Mouse (Mus musculus) forebrain, embryonic 11.5 days (tissue): ENCODE results near the gene Lonrf2. TPM values are rescaled to one million over a fixed set of nuclear protein-coding genes. Genes with fewer than 3 reads are reported as not detected.

Experiments
- ATAC-seq: fragments of 200-750 bp; cut with Nextera tagmentation; replicated peaks from 2 replicates; pipeline ENCODE4 v1.8.0; 2017; ENCODE audit warnings: moderate TSS enrichment; ENCODE audit not compliant: low FRiP score
- DNase-seq: peaks from one replicate; pipeline ENCODE4 v3.0.0-alpha.2; 2017; ENCODE audit warnings: low spot score
- H3K27ac ChIP-seq: fragments of 300-500 bp; sonication (generic); 2 replicates; pipeline ENCODE4 v1.5.1; 2014; ENCODE audit warnings: low read depth, low read length
- H3K27me3 ChIP-seq: fragments of 300-500 bp; sonication (generic); 2 replicates; pipeline ENCODE4 v1.6.1; 2014; ENCODE audit warnings: mild to moderate bottlenecking, low read length, mixed read lengths; ENCODE audit not compliant: control insufficient read depth, insufficient read depth
- H3K36me3 ChIP-seq: fragments of 300-500 bp; sonication (generic); 2 replicates; pipeline ENCODE4 v1.6.1; 2014; ENCODE audit warnings: mild to moderate bottlenecking, low read length, moderate library complexity, mixed read lengths; ENCODE audit not compliant: control insufficient read depth, insufficient read depth
- H3K4me1 ChIP-seq: fragments of 300-500 bp; sonication (generic); replicated peaks from 2 replicates; pipeline ENCODE4 v1.6.1; 2014; ENCODE audit warnings: low read length, mixed read lengths; ENCODE audit not compliant: control insufficient read depth, insufficient read depth
- H3K4me2 ChIP-seq: fragments of 300-500 bp; sonication (generic); 2 replicates; pipeline ENCODE4 v1.6.1; 2014; ENCODE audit warnings: low read depth, mild to moderate bottlenecking, low read length, moderate library complexity, mixed read lengths; ENCODE audit not compliant: severe bottlenecking
- H3K4me3 ChIP-seq: fragments of 300-500 bp; sonication (generic); 2 replicates; pipeline ENCODE4 v1.5.1; 2014; ENCODE audit warnings: low read depth, low read length
- H3K9ac ChIP-seq: fragments of 300-500 bp; sonication (generic); 2 replicates; pipeline ENCODE4 v1.6.1; 2014; ENCODE audit warnings: low read length
- H3K9me3 ChIP-seq: fragments of 300-500 bp; sonication (generic); 2 replicates; pipeline ENCODE4 v1.6.1; 2016; ENCODE audit warnings: low read length, mixed read lengths; ENCODE audit not compliant: control insufficient read depth
- WGBS: fragments of 180-500 bp; shearing (Covaris S2); extraction: QIAGEN DNeasy Blood & Tissue Kit; methylation state at CpG from one replicate; pipeline ENCODE4 v1.1.7; 2014; 5-methylcytosine and 5-hydroxymethylcytosine counted together
- polyA plus RNA-seq: library from polyadenylated mRNA; unstranded; fragments of >200 nt; fragmentation: Nextera tagmentation; extraction: Ambion mirVana; gene quantifications from 2 replicates; pipeline ENCODE4 v1.2.1, GENCODE M21; 2014

Gene Lonrf2
- polyA plus RNA-seq, 1 experiment from 2014 or later: 2.9 TPM

- no peak overlapping the region for H3K4me3 ChIP-seq
- no peak overlapping the region for H3K9ac ChIP-seq
- no peaks in the 10 kb centered on the region for H3K9me3 ChIP-seq
- no peak overlapping the region for H3K27ac ChIP-seq
- DNase-seq: no peak
- peaks cover 4% of the 10 kb centered on the region; the same call in 1 of the 2 replicates for H3K4me1 ChIP-seq
- 36% methylated on average over 2 of the region's 2 CpGs for WGBS
- ATAC-seq: peak; percentile 53
- H3K27me3 ChIP-seq: no peaks in the 10 kb centered on the region
- peak overlapping the region; percentile 24 for H3K4me2 ChIP-seq
- H3K36me3 ChIP-seq: no peaks in the 10 kb centered on the region
These were observed 12.2 kb upstream of the Lonrf2 start for GRCm38 (mm10) chr1:38848451-38849289.

DNA sequence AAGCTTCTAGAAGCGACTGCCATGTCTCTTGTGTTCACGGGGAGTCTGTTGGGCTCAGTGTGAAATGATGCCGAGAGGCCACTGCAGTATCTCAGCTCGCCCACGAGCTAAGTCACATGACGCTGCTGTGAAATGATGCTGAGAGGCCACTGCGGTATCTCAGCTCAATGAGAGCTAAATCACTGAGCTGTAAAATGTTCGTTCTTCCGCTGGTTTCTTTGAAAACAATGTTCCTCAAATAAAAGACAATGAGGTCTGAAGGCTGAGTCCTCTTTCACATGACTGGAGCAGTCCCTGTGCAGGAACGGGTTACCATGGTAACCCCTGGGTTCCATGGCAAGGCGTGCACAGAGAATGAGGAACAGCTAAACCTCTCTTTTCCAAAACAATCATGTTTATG is 11.5 kb upstream of the Lonrf2 start:
- peaks cover 5% of the 10 kb centered on the region; the same call in 1 of the 2 replicates for H3K4me1 ChIP-seq
- WGBS: 18% methylated on average over 11 of the region's 11 CpGs
- H3K27ac ChIP-seq: no peak overlapping the region; the same call in 1 of the 2 replicates
- peak; percentile 63 for DNase-seq
- no peaks in the 10 kb centered on the region for H3K9me3 ChIP-seq
- no peaks in the 10 kb centered on the region for H3K27me3 ChIP-seq
- ATAC-seq: peak; percentile 92
- H3K36me3 ChIP-seq: no peaks in the 10 kb centered on the region
- H3K4me3 ChIP-seq: peak overlapping the region; percentile 6; the same call in 1 of the 2 replicates
- H3K9ac ChIP-seq: no peak overlapping the region
- peak overlapping the region; percentile 24 for H3K4me2 ChIP-seq

- peak; percentile 42; the same call in 1 of the 2 replicates for ATAC-seq
These were observed 6.8 kb upstream of the Lonrf2 start for GRCm38 (mm10) chr1:38843275-38843674.

DNA sequence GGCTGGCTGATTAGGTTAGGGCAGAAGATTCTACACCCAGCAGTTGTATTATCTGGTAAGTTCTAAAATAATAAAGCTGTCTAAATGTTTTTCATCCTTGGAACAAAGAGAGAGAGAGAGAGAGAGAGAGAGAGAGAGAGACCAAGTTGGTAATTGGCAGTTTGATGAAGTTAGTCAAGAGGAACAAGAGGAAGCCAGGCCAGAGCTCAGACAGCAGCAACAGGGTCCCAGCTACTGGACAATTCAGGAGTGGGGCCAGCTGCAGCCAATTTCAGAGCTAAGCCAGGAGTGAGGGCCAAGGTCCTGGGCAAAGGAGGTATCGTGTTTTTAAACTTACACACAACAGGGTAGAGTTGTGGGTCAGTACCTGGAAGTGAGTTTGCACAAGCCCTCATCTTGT is 6.3 kb upstream of the Lonrf2 start:
- H3K9ac ChIP-seq: no peak overlapping the region
- 69% methylated on average over 1 of the region's 1 CpGs for WGBS
- no peaks in the 10 kb centered on the region for H3K36me3 ChIP-seq
- ATAC-seq (no peak), DNase-seq (no peak)
- no peak overlapping the region for H3K27ac ChIP-seq
- no peak overlapping the region for H3K4me3 ChIP-seq
- no peaks in the 10 kb centered on the region; the same call in 1 of the 2 replicates for H3K27me3 ChIP-seq
- H3K4me2 ChIP-seq: no peak overlapping the region
- H3K4me1 ChIP-seq: peaks cover 4% of the 10 kb centered on the region; the same call in 1 of the 2 replicates
- no peaks in the 10 kb centered on the region for H3K9me3 ChIP-seq

More at GRCm38 (mm10) chr1:38843275-38843674, 6.8 kb upstream of the Lonrf2 start:
- 38% methylated on average over 4 of the region's 4 CpGs for WGBS
- H3K9ac ChIP-seq: no peak overlapping the region
- H3K4me2 ChIP-seq: no peak overlapping the region
- H3K36me3 ChIP-seq: no peaks in the 10 kb centered on the region
- no peaks in the 10 kb centered on the region for H3K27me3 ChIP-seq
- no peak overlapping the region for H3K4me3 ChIP-seq
- H3K27ac ChIP-seq: no peak overlapping the region
- H3K9me3 ChIP-seq: no peaks in the 10 kb centered on the region
- DNase-seq: peak; percentile 53
- H3K4me1 ChIP-seq: peaks cover 4% of the 10 kb centered on the region; the same call in 1 of the 2 replicates

- H3K4me3 ChIP-seq: no peak overlapping the region
- ATAC-seq: no peak
- 54% methylated on average over 1 of the region's 1 CpGs for WGBS
- H3K36me3 ChIP-seq: no peaks in the 10 kb centered on the region
- no peak overlapping the region for H3K4me2 ChIP-seq
- no peaks in the 10 kb centered on the region for H3K9me3 ChIP-seq
- no peak overlapping the region for H3K27ac ChIP-seq
- peaks cover 2% of the 10 kb centered on the region; the same call in 1 of the 2 replicates for H3K4me1 ChIP-seq
- H3K9ac ChIP-seq: no peak overlapping the region
- DNase-seq: no peak
- H3K27me3 ChIP-seq: peaks cover 7% of the 10 kb centered on the region
These were observed 3.4 kb upstream of the Lonrf2 start for GRCm38 (mm10) chr1:38839944-38840343.

DNA sequence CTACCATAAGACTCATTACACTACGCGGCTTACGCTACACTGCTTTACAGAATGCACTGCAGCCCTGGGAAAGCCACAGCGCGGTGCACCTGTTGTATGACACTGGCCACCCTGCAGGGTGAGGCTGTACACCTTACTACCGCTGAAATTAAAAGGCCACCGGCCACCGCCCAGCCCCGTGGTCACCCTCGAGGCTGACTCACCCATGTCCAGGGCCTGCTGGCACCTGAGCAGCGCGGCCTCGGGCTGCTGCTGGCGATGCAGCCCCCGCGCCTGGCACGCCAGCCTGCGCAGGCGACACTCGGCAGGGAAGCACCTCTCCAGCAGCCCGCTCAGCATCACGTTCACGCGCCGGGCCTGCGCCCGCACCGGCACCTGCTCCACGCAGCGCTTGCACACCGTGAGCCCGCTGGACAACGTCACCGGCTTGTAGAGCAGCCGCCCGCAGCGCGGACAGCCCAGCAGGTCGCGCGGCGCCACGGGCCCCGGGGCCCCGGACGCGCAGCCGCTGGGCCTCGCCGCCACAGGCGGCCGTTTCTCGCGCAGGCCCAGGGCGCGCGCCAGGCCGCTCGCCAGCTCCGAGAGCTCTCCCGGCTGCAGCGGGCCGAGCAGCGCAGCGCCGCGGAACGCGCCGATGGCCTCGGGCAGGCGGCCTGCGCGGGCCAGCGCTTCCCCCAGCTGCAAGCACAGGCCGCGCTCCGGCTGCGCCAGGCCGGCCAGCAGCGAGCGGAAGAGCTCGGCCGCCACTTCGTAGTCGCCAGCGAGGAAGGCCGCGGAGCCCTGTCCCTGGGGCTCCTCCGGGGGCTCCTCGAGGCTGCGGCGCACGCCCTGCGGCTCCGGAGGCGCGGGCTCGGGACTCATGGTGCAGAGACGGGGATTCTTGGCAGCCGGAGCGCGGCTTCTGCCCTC is 689 bp downstream of the Lonrf2 start:
- Histone ChIP-seq H3K27me3 (peaks cover 7% of the 10 kb centered on the region), H3K36me3 (no peaks in the 10 kb centered on the region), H3K9me3 (no peaks in the 10 kb centered on the region), H3K4me3 (peak overlapping the region; percentile 70), H3K27ac (peak overlapping the region; percentile 25), H3K4me2 (peak overlapping the region; percentile 99), H3K9ac (peak overlapping the region; percentile 83), H3K4me1 (no peaks in the 10 kb centered on the region; the same call in 1 of the 2 replicates)
- WGBS: 2% methylated on average over 102 of the region's 103 CpGs
- peak; percentile 83 for ATAC-seq
- DNase-seq: peak; percentile 73

GRCm38 (mm10) chr1:38834899-38835298 is 1.6 kb downstream of the Lonrf2 start:
- H3K4me2 ChIP-seq: peak overlapping the region; percentile 99; the same call in 1 of the 2 replicates
- H3K27me3 ChIP-seq: peaks cover 7% of the 10 kb centered on the region
- H3K9ac ChIP-seq: no peak overlapping the region
- H3K36me3 ChIP-seq: no peaks in the 10 kb centered on the region
- no peak overlapping the region; the same call in 1 of the 2 replicates for H3K4me3 ChIP-seq
- H3K4me1 ChIP-seq: no peaks in the 10 kb centered on the region; the same call in 1 of the 2 replicates
- 31% methylated on average over 3 of the region's 3 CpGs for WGBS
- ATAC-seq (no peak), DNase-seq (peak; percentile 66)
- H3K27ac ChIP-seq: no peak overlapping the region
- H3K9me3 ChIP-seq: no peaks in the 10 kb centered on the region

DNA sequence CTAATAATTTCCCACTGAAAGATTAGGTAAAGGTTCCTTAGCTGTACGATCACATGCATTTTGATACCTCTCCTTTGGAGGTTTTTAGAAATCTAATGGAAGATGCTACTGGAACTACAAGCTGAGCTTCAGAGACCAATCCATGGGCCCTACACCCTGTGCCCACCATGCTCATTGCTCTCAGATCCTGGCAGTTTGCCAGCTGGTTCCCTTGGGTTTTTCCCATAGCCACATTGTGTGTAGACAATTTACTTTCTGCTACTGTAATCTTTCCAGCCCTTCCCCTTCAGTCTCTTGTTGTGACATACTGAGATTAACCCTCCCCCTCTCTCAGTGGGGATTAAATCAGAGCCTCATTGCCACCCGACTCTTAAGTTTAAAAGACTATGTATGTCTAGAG is 11.6 kb downstream of the Lonrf2 start:
- Histone ChIP-seq H3K9me3 (no peaks in the 10 kb centered on the region), H3K27ac (no peak overlapping the region), H3K4me3 (no peak overlapping the region), H3K4me1 (no peaks in the 10 kb centered on the region), H3K4me2 (no peak overlapping the region), H3K9ac (no peak overlapping the region), H3K27me3 (no peaks in the 10 kb centered on the region), H3K36me3 (no peaks in the 10 kb centered on the region)
- ATAC-seq: no peak
- WGBS: 78% methylated on average over 2 of the region's 2 CpGs
- DNase-seq: no peak
